Mouse (Mus musculus): ENCODE results near the gene Naaa.

DNA sequence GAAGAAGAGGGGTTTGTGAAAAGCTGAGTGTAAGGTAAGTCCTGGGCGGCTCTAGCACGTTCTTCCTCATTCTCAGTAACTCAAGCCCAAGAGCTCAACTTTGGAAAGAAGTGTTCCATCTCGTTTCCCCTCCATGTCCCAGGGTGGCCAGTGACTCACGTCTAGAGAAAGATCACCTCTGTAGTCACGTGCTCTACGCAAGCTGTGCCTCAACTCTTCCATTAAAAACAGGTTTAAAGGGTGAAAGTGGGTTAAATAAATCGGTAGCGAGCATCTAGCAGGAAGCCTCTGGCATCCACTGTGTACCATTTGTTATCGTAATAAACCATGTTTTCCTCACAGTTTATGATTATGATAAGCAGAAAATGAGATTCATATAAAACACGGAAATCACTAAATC, 46.1 kb downstream of the Naaa start:
- TF ChIP-seq POLR2A (IDR thresholded peaks at IDR 0.05; ENCODE audit: control insufficient read depth, extremely low read depth, insufficient read depth, low read length, poor library complexity): no peak
- no peak for TF ChIP-seq CTCF (IDR thresholded peaks at IDR 0.05; ENCODE audit: borderline replicate concordance, control insufficient read depth, extremely low read depth, insufficient read depth, low read length, poor library complexity)
